Mouse (Mus musculus): ENCODE results near the gene Tmem198. TPM values are rescaled to one million over a fixed set of nuclear protein-coding genes. Genes with fewer than 3 reads are reported as not detected.

Tmem198 gene
- polyA plus RNA-seq, 1 experiment from 2014 or later = not detected

GRCm38 (mm10) chr1:75517984-75518383, 38.7 kb downstream of the Tmem198 start:
- no peak overlapping the region for H3K27ac ChIP-seq (ENCODE audit: low read depth)
- H3K4me3 ChIP-seq (ENCODE audit: low read depth, low read length) = no peak overlapping the region
- TF ChIP-seq EP300 (IDR thresholded peaks at IDR 0.05; ENCODE audit: low read depth) = no peak
- TF ChIP-seq CTCF (IDR thresholded peaks at IDR 0.05; ENCODE audit: low read depth) = no peak
- no peak overlapping the region for H3K9ac ChIP-seq (replicated peaks)
- no peak for ATAC-seq
- peaks cover 9% of the 10 kb centered on the region for H3K4me1 ChIP-seq (ENCODE audit: insufficient read depth)
- no peak overlapping the region for H3K4me2 ChIP-seq (ENCODE audit: low read depth, low read length)
- H3K9me3 ChIP-seq (ENCODE audit: low read length) = no peaks in the 10 kb centered on the region
- WGBS (ENCODE audit: insufficient replicate concordance) = 66% methylated on average over 4 of the region's 4 CpGs
- DNase-seq = no peak
- H3K36me3 ChIP-seq (replicated peaks; ENCODE audit: insufficient read depth, low read length) = no peaks in the 10 kb centered on the region
- H3K27me3 ChIP-seq (ENCODE audit: insufficient read depth, low read length) = no peaks in the 10 kb centered on the region

- Histone ChIP-seq H3K27ac (ENCODE audit: low read depth) (no peak overlapping the region), H3K9ac (replicated peaks) (no peak overlapping the region), H3K4me1 (ENCODE audit: insufficient read depth) (peaks cover 9% of the 10 kb centered on the region), H3K27me3 (ENCODE audit: insufficient read depth, low read length) (no peaks in the 10 kb centered on the region), H3K9me3 (ENCODE audit: low read length) (no peaks in the 10 kb centered on the region), H3K4me3 (ENCODE audit: low read depth, low read length) (no peak overlapping the region), H3K36me3 (replicated peaks; ENCODE audit: insufficient read depth, low read length) (no peaks in the 10 kb centered on the region), H3K4me2 (ENCODE audit: low read depth, low read length) (no peak overlapping the region)
- TF ChIP-seq EP300 (IDR thresholded peaks at IDR 0.05; ENCODE audit: low read depth) (no peak), CTCF (IDR thresholded peaks at IDR 0.05; ENCODE audit: low read depth) (no peak)
- WGBS (ENCODE audit: insufficient replicate concordance) = 76% methylated on average over 4 of the region's 4 CpGs
- ATAC-seq = no peak
- no peak for DNase-seq
These were observed 39.1 kb downstream of the Tmem198 start for GRCm38 (mm10) chr1:75518427-75518826.

DNA sequence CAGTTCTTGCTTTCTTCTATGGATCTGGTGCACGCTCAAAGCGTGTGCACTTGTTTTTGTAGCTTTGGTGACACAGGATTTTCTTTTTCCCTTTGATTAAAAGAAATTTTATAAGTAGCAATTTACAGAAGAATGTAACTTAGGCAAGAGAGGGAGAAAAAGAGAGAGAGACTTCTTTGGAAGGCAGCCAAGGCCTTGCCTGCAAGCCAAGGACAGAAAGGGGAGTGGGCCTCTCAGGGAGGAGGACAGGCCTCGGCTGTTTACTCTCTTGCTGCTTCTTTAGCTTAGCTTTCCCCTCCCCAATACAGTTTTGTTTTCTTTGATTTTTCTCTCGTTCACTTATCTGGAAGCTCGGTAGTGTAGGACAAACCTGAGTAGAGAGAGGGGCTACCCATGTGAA, 40.2 kb downstream of the Tmem198 start:
- Histone ChIP-seq H3K9me3 (ENCODE audit: low read length) (no peaks in the 10 kb centered on the region), H3K27me3 (ENCODE audit: insufficient read depth, low read length) (no peaks in the 10 kb centered on the region), H3K4me1 (ENCODE audit: insufficient read depth) (peaks cover 9% of the 10 kb centered on the region), H3K4me3 (ENCODE audit: low read depth, low read length) (no peak overlapping the region), H3K9ac (replicated peaks) (no peak overlapping the region), H3K27ac (ENCODE audit: low read depth) (no peak overlapping the region), H3K36me3 (replicated peaks; ENCODE audit: insufficient read depth, low read length) (no peaks in the 10 kb centered on the region), H3K4me2 (ENCODE audit: low read depth, low read length) (no peak overlapping the region)
- WGBS (ENCODE audit: insufficient replicate concordance) = 67% methylated on average over 5 of the region's 5 CpGs
- no peak for ATAC-seq
- TF ChIP-seq CTCF (IDR thresholded peaks at IDR 0.05; ENCODE audit: low read depth) (no peak), EP300 (IDR thresholded peaks at IDR 0.05; ENCODE audit: low read depth) (no peak)
- DNase-seq = no peak

DNA sequence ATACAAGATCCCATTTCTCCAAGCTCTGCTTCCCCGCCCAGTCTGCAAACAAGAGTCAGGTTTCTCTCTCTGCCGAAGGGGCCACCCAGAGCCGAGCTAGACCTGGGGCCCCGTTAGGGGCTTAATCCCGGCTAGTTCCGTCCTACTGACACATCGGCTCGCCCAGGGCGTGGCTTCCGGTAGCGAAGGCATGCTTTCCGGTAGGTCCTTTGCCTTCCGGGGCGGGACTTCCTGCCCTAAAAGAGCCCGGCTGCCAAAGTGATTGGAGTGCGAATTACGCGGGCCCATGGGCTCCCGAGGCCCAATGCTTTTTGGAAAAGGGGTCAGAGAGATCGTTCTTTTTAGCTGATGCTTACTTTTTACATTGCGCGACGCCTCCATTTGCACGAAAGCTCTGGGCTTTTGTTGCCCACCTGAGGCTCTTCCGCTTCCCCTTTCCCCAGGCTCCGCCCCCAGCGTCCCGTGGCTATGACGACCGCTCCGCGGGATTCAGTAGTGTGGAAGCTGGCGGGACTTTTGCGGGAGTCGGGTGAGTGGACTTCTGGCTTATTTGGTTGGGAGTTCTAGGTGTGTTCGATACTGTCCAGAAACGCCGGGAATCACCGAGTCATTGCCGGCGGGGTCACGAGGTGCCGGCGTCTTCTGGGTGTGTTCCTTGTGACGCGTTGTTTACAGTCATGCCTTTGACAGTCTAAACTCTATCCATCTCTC, 42.1 kb downstream of the Tmem198 start, which contains the start of gene Stk11ip:
Gene Stk11ip (plus strand): TSS at position 209 of the 711 bp plus-strand sequence.
- Histone ChIP-seq H3K4me3 (ENCODE audit: low read depth, low read length) (peak within 1 kb of the TSS; percentile 81), H3K36me3 (replicated peaks; ENCODE audit: insufficient read depth, low read length) (0 out of 2 replicates have a peak, but pooled peaks cover under 1% of the 10 kb centered on the region), H3K27me3 (ENCODE audit: insufficient read depth, low read length) (no peaks in the 10 kb centered on the region), H3K9me3 (ENCODE audit: low read length) (no peaks in the 10 kb centered on the region), H3K9ac (replicated peaks) (peak within 1 kb of the TSS; percentile 81), H3K4me1 (ENCODE audit: insufficient read depth) (peaks cover 9% of the 10 kb centered on the region), H3K4me2 (ENCODE audit: low read depth, low read length) (peak within 1 kb of the TSS; percentile 83), H3K27ac (ENCODE audit: low read depth) (peak within 1 kb of the TSS; percentile 93)
- ATAC-seq (peak; percentile 98), DNase-seq (peak; percentile 95)
- TF ChIP-seq EP300 (IDR thresholded peaks at IDR 0.05; ENCODE audit: low read depth) = peak; percentile 65
- no peak for TF ChIP-seq CTCF (IDR thresholded peaks at IDR 0.05; ENCODE audit: low read depth)
- WGBS (ENCODE audit: insufficient replicate concordance) = under 1% methylated on average over 46 of the region's 46 CpGs

- DNase-seq (peak; percentile 49), ATAC-seq (no peak)
- TF ChIP-seq EP300 (IDR thresholded peaks at IDR 0.05; ENCODE audit: low read depth) (no peak), CTCF (IDR thresholded peaks at IDR 0.05; ENCODE audit: low read depth) (no peak)
- no peak overlapping the region for H3K9ac ChIP-seq (replicated peaks)
- 57% methylated on average over 7 of the region's 7 CpGs for WGBS (ENCODE audit: insufficient replicate concordance)
- H3K4me2 ChIP-seq (ENCODE audit: low read depth, low read length) = no peak overlapping the region
- no peaks in the 10 kb centered on the region for H3K9me3 ChIP-seq (ENCODE audit: low read length)
- H3K27me3 ChIP-seq (ENCODE audit: insufficient read depth, low read length) = no peaks in the 10 kb centered on the region
- peaks cover 14% of the 10 kb centered on the region; the same call in 1 of the 2 replicates for H3K36me3 ChIP-seq (replicated peaks; ENCODE audit: insufficient read depth, low read length)
- H3K4me1 ChIP-seq (ENCODE audit: insufficient read depth) = peaks cover 9% of the 10 kb centered on the region
- H3K27ac ChIP-seq (ENCODE audit: low read depth) = no peak overlapping the region
- H3K4me3 ChIP-seq (ENCODE audit: low read depth, low read length) = no peak overlapping the region
These were observed 45.3 kb downstream of the Tmem198 start for GRCm38 (mm10) chr1:75524679-75525078.

DNA sequence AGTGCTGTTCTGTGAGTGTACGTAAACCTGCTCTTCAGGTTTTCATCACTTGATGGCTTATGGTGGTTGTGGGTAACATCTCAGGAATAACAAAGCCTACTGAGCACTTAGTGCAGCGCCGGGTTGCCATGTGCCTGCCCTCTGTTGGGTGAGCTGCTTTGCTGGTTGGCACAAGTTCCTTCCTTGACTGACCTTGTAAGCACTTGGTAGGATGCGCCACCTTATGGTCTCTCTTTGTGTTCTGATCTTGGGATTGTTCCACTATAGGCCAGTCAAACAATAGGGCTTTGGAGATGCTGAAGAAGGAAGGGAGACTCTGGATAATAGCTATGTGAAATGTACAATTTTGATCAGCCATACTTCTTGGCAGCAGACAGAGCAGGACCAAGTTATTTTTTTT, 51.2 kb downstream of the Tmem198 start:
- Histone ChIP-seq H3K4me3 (ENCODE audit: low read depth, low read length) (no peak overlapping the region), H3K27me3 (ENCODE audit: insufficient read depth, low read length) (no peaks in the 10 kb centered on the region), H3K9ac (replicated peaks) (no peak overlapping the region), H3K27ac (ENCODE audit: low read depth) (no peak overlapping the region), H3K4me1 (ENCODE audit: insufficient read depth) (no peaks in the 10 kb centered on the region), H3K36me3 (replicated peaks; ENCODE audit: insufficient read depth, low read length) (peaks cover 34% of the 10 kb centered on the region), H3K9me3 (ENCODE audit: low read length) (no peaks in the 10 kb centered on the region), H3K4me2 (ENCODE audit: low read depth, low read length) (no peak overlapping the region)
- WGBS (ENCODE audit: insufficient replicate concordance) = 77% methylated on average over 4 of the region's 4 CpGs
- ATAC-seq = no peak
- DNase-seq = no peak
- no peak for TF ChIP-seq EP300 (IDR thresholded peaks at IDR 0.05; ENCODE audit: low read depth)
- TF ChIP-seq CTCF (IDR thresholded peaks at IDR 0.05; ENCODE audit: low read depth) = peak; percentile 25; the same call in 1 of the 2 replicates
